Mouse (Mus musculus): ENCODE data around the gene 2310050C09Rik.

The 2310050C09Rik gene

GRCm38 (mm10) chr3:92870116-92870515 lies at the start of gene 2310050C09Rik:
Gene 2310050C09Rik, minus strand, starts transcription at chr3:92870216.
- no peak for DNase-seq

DNA sequence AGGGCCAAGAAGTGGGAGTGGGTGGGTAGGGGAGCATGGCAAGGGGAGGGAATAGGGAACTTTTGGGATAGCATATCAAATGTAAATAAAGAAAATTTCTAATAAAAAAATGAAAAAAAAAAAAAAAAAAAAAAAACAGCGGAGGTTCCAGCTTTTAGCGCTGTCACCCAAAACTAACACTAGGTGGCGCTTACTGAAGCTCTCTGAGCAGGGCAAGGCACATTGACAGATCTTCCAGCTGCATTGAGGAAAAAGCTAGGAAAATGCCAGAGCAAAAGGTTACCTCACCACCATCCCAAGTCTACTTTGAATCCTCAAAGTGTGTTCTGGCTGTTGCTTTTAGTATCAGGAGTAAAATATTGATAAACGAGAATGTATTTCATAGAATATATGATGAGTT lies 37.6 kb upstream of the 2310050C09Rik start:
- peak; percentile 73 for DNase-seq

DNA sequence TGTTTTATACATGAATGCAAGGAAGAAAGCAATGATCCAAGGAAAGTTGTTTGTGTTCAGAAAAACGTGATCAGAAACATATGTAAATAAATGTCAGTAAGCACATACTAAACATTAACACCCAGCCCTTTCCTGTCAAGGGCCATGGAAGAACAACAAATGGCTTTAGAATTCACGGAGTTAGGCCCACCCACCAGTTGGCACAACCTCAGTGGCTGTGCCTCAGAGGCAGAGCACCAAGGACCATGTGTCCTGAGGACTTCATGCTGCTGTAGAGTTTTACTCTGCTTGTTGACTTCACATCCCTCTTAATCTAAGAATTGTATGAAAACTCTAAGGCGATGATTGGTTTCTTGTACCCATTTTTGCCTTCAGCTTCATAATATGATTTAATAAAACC lies 35.2 kb upstream of the 2310050C09Rik start:
- DNase-seq, result no peak

DNA sequence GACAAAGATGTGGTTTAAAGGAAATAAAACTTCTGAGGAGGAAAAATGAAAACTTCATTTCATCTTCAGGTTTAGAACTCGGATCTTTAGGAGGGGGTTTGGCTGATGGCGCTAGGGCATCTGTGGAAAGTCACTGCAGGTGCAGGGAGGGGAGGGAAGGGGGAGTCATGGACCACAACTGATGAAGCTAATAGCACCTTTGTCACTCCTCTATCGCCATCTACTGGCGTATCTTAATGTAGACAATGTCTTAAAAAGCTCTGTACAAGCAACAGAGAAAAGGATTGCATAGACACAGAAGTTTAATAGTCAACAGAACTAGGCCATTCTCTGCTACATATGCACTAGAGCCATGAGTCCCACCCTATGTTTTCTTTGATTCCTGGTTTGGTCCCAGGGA lies 33.6 kb upstream of the 2310050C09Rik start:
- peak; percentile 58 for DNase-seq

DNA sequence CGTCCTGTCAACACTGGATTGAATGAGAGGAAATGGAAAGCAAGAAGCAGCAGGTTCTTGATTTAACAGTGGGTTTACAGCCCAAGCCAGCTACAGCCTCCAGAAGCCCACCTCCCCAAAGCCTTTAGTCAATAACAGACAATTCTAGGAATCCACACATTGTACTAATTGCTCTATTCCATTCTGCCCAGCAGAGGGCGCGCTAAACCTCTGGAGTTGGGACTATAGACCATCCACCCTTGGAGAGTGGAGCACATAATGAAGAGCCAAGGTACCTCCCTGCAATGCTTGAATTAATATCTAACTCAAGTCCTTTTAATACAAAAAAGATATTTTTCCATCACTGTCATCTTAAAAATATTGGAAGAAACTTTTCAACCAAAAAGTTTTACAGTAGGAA lies 33.0 kb upstream of the 2310050C09Rik start:
- peak; percentile 47 for DNase-seq

- DNase-seq, result no peak
Measured at GRCm38 (mm10) chr3:92894489-92894888, 24.5 kb upstream of the 2310050C09Rik start.

DNA sequence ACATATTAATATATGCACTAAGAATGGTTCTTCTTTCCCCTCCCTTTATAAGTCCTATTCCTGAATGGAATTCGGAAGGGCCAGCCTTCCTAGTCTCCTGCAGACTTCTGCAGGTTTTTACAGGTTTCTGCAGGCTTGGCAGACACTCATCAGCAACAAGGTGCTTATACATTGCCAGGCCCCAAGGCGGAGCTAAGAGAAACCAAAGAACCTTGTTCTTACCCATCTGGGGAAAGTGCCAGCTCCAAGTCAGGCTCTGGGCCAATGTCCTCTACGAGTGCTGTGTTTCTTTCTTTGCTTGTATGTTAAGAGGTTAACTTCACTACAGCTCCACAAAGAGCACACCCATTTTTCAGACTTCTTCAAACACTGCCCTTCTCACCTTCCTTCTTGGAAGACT lies 24.0 kb upstream of the 2310050C09Rik start:
- DNase-seq, result no peak

- DNase-seq, result no peak
Measured at GRCm38 (mm10) chr3:92874180-92874579, 4.2 kb upstream of the 2310050C09Rik start.

DNA sequence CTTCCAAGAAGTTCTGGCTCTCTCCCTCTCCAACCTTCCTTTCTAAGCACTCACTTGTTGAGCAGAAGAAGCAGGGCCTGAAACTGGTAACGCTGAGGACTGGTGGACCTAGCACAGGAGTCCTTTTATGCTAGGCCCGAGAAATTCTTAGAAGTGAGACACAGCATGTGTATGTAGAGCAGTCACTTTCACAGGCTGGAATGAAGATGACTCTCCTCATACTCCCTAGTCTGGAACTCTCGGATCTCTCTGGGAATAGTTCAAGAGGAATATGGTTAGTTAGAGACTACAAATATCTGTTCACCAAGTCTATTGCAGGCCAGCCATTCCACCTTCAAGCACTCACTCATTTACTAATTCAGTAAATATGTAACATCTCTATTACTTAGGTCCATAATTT lies 18.8 kb downstream of the 2310050C09Rik start, which contains the start of gene Lce1l:
Gene Lce1l, minus strand, starts transcription at position 101 of the 400 bp plus-strand sequence.
- no peak for DNase-seq

- no peak for DNase-seq
Measured at GRCm38 (mm10) chr3:92827108-92827507, 42.9 kb downstream of the 2310050C09Rik start, which contains the start of gene Kprp. Gene Kprp, minus strand, starts transcription at chr3:92827247.

- no peak for DNase-seq
Measured at GRCm38 (mm10) chr3:92825808-92826207, 44.2 kb downstream of the 2310050C09Rik start.
